Mouse (Mus musculus) hindbrain, postnatal 0 days (tissue): ENCODE results near the gene Prss48. TPM values are rescaled to one million over a fixed set of nuclear protein-coding genes. Genes with fewer than 3 reads are reported as not detected.

Experiments used
- ATAC-seq: fragments of 200-750 bp; cut with Nextera tagmentation; 2 replicates; pipeline ENCODE4 v1.8.0; 2017; ENCODE audit warnings: mild to moderate bottlenecking, moderate TSS enrichment, moderate library complexity
- DNase-seq: peaks from one replicate; pipeline ENCODE4 v3.0.0-alpha.2; 2015; ENCODE audit warnings: low spot score
- H3K27ac ChIP-seq: fragments of 300-500 bp; sonication (generic); 2 replicates; pipeline ENCODE4 v1.5.1; 2014; ENCODE audit warnings: mild to moderate bottlenecking
- H3K27me3 ChIP-seq: fragments of 300-500 bp; sonication (generic); 2 replicates; pipeline ENCODE4 v1.6.1; 2014; ENCODE audit warnings: low read length, mixed read lengths; ENCODE audit not compliant: insufficient read depth
- H3K36me3 ChIP-seq: fragments of 300-500 bp; sonication (generic); 2 replicates; pipeline ENCODE4 v1.6.1; 2014; ENCODE audit warnings: low read length, mixed read lengths; ENCODE audit not compliant: insufficient read depth
- H3K4me1 ChIP-seq: fragments of 300-500 bp; sonication (generic); 2 replicates; pipeline ENCODE4 v1.6.1; 2014; ENCODE audit warnings: antibody characterized with exemption, low read length, mixed read lengths; ENCODE audit not compliant: insufficient read depth
- H3K4me2 ChIP-seq: fragments of 300-500 bp; sonication (generic); 2 replicates; pipeline ENCODE4 v1.6.1; 2014; ENCODE audit warnings: low read depth, mild to moderate bottlenecking, low read length, moderate library complexity, mixed read lengths
- H3K4me3 ChIP-seq: fragments of 300-500 bp; sonication (generic); 2 replicates; pipeline ENCODE4 v1.5.1; 2014; ENCODE audit warnings: low read length
- H3K9ac ChIP-seq: fragments of 300-500 bp; sonication (generic); replicated peaks from 2 replicates; pipeline ENCODE4 v1.6.1; 2014; ENCODE audit warnings: mild to moderate bottlenecking, low read length, moderate library complexity, mixed read lengths
- H3K9me3 ChIP-seq: fragments of 300-500 bp; sonication (generic); 2 replicates; pipeline ENCODE4 v1.6.1; 2016; ENCODE audit warnings: low read length, mixed read lengths
- CTCF ChIP-seq: IDR thresholded peaks from 2 replicates; pipeline ENCODE4 v1.5.1; 2016; ENCODE audit warnings: antibody characterized with exemption, control low read depth, low read depth
- WGBS: fragments of 180-500 bp; shearing (Covaris S2); extraction: QIAGEN DNeasy Blood & Tissue Kit; methylation state at CpG from one replicate; pipeline ENCODE4 v1.1.7; 2014; 5-methylcytosine and 5-hydroxymethylcytosine counted together
- polyA plus RNA-seq: library from polyadenylated mRNA; unstranded; fragments of >200 nt; fragmentation: Nextera tagmentation; extraction: Ambion mirVana; gene quantifications from 2 replicates; pipeline ENCODE4 v1.2.1, GENCODE M21; 2015
- total RNA-seq: library from RNA; depleted of rRNA; stranded (reverse); fragments of >200 nt; gene quantifications from 2 replicates; pipeline ENCODE4 v1.2.3, GENCODE M21; 2014

The Prss48 gene
- total and polyA plus RNA-seq, 2 experiments from 2014 or later, result not detected

GRCm38 (mm10) chr3:85970742-85971598, 31.3 kb downstream of the Prss48 start, which contains the start of gene Sh3d19:
Gene Sh3d19 (plus strand): TSS chr3:85971109.
- ATAC-seq, result peak; percentile 93
- TF ChIP-seq CTCF, result no peak
- peak; percentile 80 for DNase-seq
- Histone ChIP-seq H3K27me3 (no peaks in the 10 kb centered on the region), H3K4me3 (peak within 1 kb of the TSS; percentile 79), H3K9me3 (no peaks in the 10 kb centered on the region), H3K4me1 (no peaks in the 10 kb centered on the region), H3K4me2 (peak within 1 kb of the TSS; percentile 74), H3K36me3 (no peaks in the 10 kb centered on the region), H3K9ac (peak within 1 kb of the TSS; percentile 75), H3K27ac (peak within 1 kb of the TSS; percentile 79)
- WGBS, result 0% methylated on average over 54 of the region's 73 CpGs

GRCm38 (mm10) chr3:85969040-85969439, 33.3 kb downstream of the Prss48 start:
- ATAC-seq (no peak), DNase-seq (no peak)
- Histone ChIP-seq H3K36me3 (no peaks in the 10 kb centered on the region), H3K4me2 (no peak overlapping the region), H3K4me3 (no peak overlapping the region), H3K4me1 (no peaks in the 10 kb centered on the region), H3K27me3 (no peaks in the 10 kb centered on the region), H3K9ac (no peak overlapping the region), H3K27ac (no peak overlapping the region), H3K9me3 (no peaks in the 10 kb centered on the region)
- WGBS, result 86% methylated on average over 8 of the region's 8 CpGs
- no peak for TF ChIP-seq CTCF

- 91% methylated on average over 4 of the region's 4 CpGs for WGBS
- no peak overlapping the region for H3K4me3 ChIP-seq
- H3K27me3 ChIP-seq, result no peaks in the 10 kb centered on the region
- H3K4me2 ChIP-seq, result no peak overlapping the region
- ATAC-seq (no peak), DNase-seq (no peak)
- no peak overlapping the region for H3K9ac ChIP-seq
- H3K9me3 ChIP-seq, result no peaks in the 10 kb centered on the region
- no peak overlapping the region for H3K27ac ChIP-seq
- no peaks in the 10 kb centered on the region for H3K4me1 ChIP-seq
- H3K36me3 ChIP-seq, result no peaks in the 10 kb centered on the region
- TF ChIP-seq CTCF, result no peak
Observed at GRCm38 (mm10) chr3:85965479-85965878, 36.8 kb downstream of the Prss48 start.

GRCm38 (mm10) chr3:85961134-85961533, 41.2 kb downstream of the Prss48 start:
- H3K27me3 ChIP-seq, result no peaks in the 10 kb centered on the region
- no peaks in the 10 kb centered on the region for H3K9me3 ChIP-seq
- no peak for ATAC-seq

DNA sequence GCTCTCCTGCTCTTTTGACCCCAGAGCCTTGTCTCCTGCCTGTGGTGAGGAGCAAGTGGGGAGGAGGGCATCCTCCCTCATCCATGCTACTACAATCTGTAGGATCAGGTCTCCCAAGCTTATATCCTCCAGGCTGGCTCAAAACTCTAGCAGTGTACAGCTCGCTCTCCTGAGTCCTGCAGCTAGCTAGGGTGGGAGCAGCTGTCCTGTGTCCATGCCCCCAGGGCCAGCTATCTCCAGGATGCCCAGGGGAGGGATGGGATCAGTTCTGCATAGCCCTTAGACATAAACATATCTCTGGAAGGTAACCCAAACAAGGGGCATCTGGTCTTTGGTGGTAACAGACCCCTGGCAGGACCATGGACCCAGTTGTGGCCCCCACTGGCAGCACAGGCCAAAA, 42.6 kb downstream of the Prss48 start:
- WGBS, result 82% methylated on average over 1 of the region's 1 CpGs
- DNase-seq (no peak), ATAC-seq (no peak)
- H3K4me3 ChIP-seq, result no peak overlapping the region
- no peaks in the 10 kb centered on the region for H3K9me3 ChIP-seq
- H3K4me1 ChIP-seq, result no peaks in the 10 kb centered on the region
- H3K27ac ChIP-seq, result no peak overlapping the region
- no peak overlapping the region for H3K4me2 ChIP-seq
- no peaks in the 10 kb centered on the region for H3K36me3 ChIP-seq
- H3K27me3 ChIP-seq, result no peaks in the 10 kb centered on the region
- H3K9ac ChIP-seq, result no peak overlapping the region
- TF ChIP-seq CTCF, result no peak

More at GRCm38 (mm10) chr3:85961134-85961533, 41.2 kb downstream of the Prss48 start:
- Histone ChIP-seq H3K36me3 (no peaks in the 10 kb centered on the region), H3K4me2 (no peak overlapping the region), H3K9ac (no peak overlapping the region), H3K4me3 (no peak overlapping the region), H3K4me1 (no peaks in the 10 kb centered on the region), H3K27ac (no peak overlapping the region)
- no peak for TF ChIP-seq CTCF
- 52% methylated on average over 5 of the region's 5 CpGs for WGBS
- no peak for DNase-seq

DNA sequence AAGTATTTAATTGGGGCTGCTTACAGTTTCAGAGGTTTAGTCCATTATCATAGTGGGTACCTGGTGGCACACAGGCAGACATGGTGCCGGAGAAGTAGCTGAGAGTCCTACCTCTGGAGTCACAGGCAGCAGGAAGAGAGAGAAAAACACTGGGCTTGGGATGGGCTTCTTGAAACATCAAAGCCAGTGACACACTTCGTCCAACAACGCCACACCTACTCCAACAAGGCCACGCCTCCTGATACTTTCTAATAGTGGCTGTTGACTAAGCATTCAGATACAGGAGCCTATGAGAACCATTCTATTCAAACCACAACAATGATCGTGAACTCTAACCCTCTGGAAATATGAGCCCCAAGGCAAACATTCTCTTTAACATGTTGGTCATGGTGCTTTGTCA, 46.6 kb downstream of the Prss48 start:
- no peaks in the 10 kb centered on the region for H3K4me1 ChIP-seq
- no peaks in the 10 kb centered on the region for H3K36me3 ChIP-seq
- no peak for DNase-seq
- H3K27me3 ChIP-seq, result no peaks in the 10 kb centered on the region
- no peak for ATAC-seq
- no peak overlapping the region for H3K4me3 ChIP-seq
- H3K4me2 ChIP-seq, result no peak overlapping the region
- WGBS, result 89% methylated on average over 5 of the region's 5 CpGs
- H3K27ac ChIP-seq, result no peak overlapping the region
- no peak for TF ChIP-seq CTCF
- H3K9ac ChIP-seq, result no peak overlapping the region
- H3K9me3 ChIP-seq, result no peaks in the 10 kb centered on the region

DNA sequence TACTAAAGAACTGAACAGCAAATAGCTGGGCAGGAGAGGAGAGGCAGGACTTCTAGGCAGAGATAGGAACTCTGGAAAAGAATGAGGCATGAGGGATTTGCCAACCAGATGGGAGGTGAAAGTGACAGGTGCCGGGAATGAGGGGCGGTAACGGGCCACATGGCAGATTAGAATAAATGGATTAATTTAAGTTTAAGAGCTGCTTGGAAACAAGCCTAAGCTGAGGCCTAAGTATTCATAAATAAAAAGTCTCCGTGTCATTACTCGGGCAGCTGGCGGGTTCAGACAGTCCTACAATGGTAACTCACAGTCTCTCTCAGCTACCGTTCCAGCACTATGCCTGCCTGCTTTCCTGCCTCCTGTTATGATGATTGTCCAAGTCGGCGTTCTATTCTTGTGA, 47.0 kb downstream of the Prss48 start:
- WGBS, result 65% methylated on average over 9 of the region's 9 CpGs
- Histone ChIP-seq H3K4me1 (no peaks in the 10 kb centered on the region), H3K4me2 (no peak overlapping the region), H3K27me3 (no peaks in the 10 kb centered on the region), H3K9me3 (no peaks in the 10 kb centered on the region), H3K36me3 (no peaks in the 10 kb centered on the region), H3K4me3 (no peak overlapping the region), H3K9ac (no peak overlapping the region), H3K27ac (no peak overlapping the region)
- no peak for TF ChIP-seq CTCF
- DNase-seq (peak; percentile 30), ATAC-seq (no peak)
